Mouse (Mus musculus): Measurements from ENCODE around the gene Mvb12a. TPM values are rescaled to one million over a fixed set of nuclear protein-coding genes. Genes with fewer than 3 reads are reported as not detected.

Mvb12a gene
- polyA plus RNA-seq, 1 experiment = 38.3 TPM

- Histone ChIP-seq H3K4me3 (ENCODE audit: insufficient read depth, low read length) (no peak overlapping the region), H3K4me1 (ENCODE audit: control insufficient read depth, insufficient read depth, low read length) (peaks cover 5% of the 10 kb centered on the region), H3K27ac (ENCODE audit: insufficient read depth, low read length) (no peak overlapping the region)
- peak; percentile 14; the same call in 1 of the 2 replicates for TF ChIP-seq POLR2A (IDR thresholded peaks at IDR 0.05; ENCODE audit: low read depth, low read length)
- TF ChIP-seq CTCF (IDR thresholded peaks at IDR 0.05; ENCODE audit: borderline replicate concordance, insufficient read depth, low read length) = no peak
Observed at GRCm38 (mm10) chr8:71596798-71597197, 54.1 kb downstream of the Mvb12a start.

DNA sequence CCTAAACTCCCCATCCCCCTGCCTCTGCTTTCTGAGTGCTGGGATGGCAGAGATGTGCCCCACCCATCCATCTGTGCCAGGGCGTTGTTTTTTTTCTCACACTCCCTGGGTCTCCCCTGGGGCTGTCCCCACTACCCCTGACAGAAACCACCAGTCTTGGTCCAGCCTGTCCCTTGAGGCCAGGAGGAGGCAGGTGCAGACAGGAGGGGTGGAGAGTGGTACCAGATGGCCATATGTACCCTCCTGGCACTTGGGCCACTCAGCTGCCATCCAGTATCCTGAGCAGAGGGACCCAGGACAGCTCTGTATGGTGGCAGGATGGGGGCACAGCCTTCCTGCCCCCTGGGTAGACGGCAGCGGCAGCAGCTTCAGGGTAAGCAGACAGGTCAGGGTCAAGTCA is 54.7 kb downstream of the Mvb12a start, which contains the start of gene Fam129c:
Gene Fam129c, plus strand, starts transcription at position 198 of the 400 bp plus-strand sequence.
- H3K27ac ChIP-seq (ENCODE audit: insufficient read depth, low read length) = no peak within 1 kb of the TSS
- peaks cover 5% of the 10 kb centered on the region for H3K4me1 ChIP-seq (ENCODE audit: control insufficient read depth, insufficient read depth, low read length)
- H3K4me3 ChIP-seq (ENCODE audit: insufficient read depth, low read length) = no peak within 1 kb of the TSS
- no peak for TF ChIP-seq POLR2A (IDR thresholded peaks at IDR 0.05; ENCODE audit: low read depth, low read length)
- TF ChIP-seq CTCF (IDR thresholded peaks at IDR 0.05; ENCODE audit: borderline replicate concordance, insufficient read depth, low read length) = no peak

Other genes starting within 250 kb of the Mvb12a start
- gene Use1, start 176.1 kb upstream of the Mvb12a start, polyA plus RNA-seq (2011; ENCODE audit: insufficient read length, low read depth, missing spikeins) = 94.8 and 97.6 TPM in 2 replicates
- 2.3 and 3.2 TPM in 2 replicates for gene Ocel1, start 171.6 kb upstream of the Mvb12a start, polyA plus RNA-seq (2011; ENCODE audit: insufficient read length, low read depth, missing spikeins)
- 40.8 and 48.9 TPM in 2 replicates for gene Nr2f6, start 161.0 kb upstream of the Mvb12a start, polyA plus RNA-seq (2011; ENCODE audit: insufficient read length, low read depth, missing spikeins)
- not detected in 2 replicates for gene Ushbp1, start 147.1 kb upstream of the Mvb12a start, polyA plus RNA-seq (2011; ENCODE audit: insufficient read length, low read depth, missing spikeins)
- gene Babam1, start 146.1 kb upstream of the Mvb12a start, polyA plus RNA-seq (2011; ENCODE audit: insufficient read length, low read depth, missing spikeins) = 84.5 and 91.6 TPM in 2 replicates
- 3.9 and 5.7 TPM in 2 replicates for gene Ankle1, start 136.9 kb upstream of the Mvb12a start, polyA plus RNA-seq (2011; ENCODE audit: insufficient read length, low read depth, missing spikeins)
- 19.4 and 20.9 TPM in 2 replicates for gene Abhd8, start 79.3 kb upstream of the Mvb12a start, polyA plus RNA-seq (2011; ENCODE audit: insufficient read length, low read depth, missing spikeins)
- 36.9 and 50.5 TPM in 2 replicates for gene Mrpl34, start 78.0 kb upstream of the Mvb12a start, polyA plus RNA-seq (2011; ENCODE audit: insufficient read length, low read depth, missing spikeins)
- 63.1 and 70.4 TPM in 2 replicates for gene Dda1, start 73.7 kb upstream of the Mvb12a start, polyA plus RNA-seq (2011; ENCODE audit: insufficient read length, low read depth, missing spikeins)
- gene Ano8, start 57.0 kb upstream of the Mvb12a start, polyA plus RNA-seq (2011; ENCODE audit: insufficient read length, low read depth, missing spikeins) = 15.4 and 15.6 TPM in 2 replicates
- 10.5 and 12.5 TPM in 2 replicates for gene Gtpbp3, start 54.8 kb upstream of the Mvb12a start, polyA plus RNA-seq (2011; ENCODE audit: insufficient read length, low read depth, missing spikeins)
- gene Plvap, start 31.2 kb upstream of the Mvb12a start, polyA plus RNA-seq (2011; ENCODE audit: insufficient read length, low read depth, missing spikeins) = 0.33 and 0.44 TPM in 2 replicates
- not detected in 2 replicates for gene Ccdc194, start 17.2 kb upstream of the Mvb12a start, polyA plus RNA-seq (2011; ENCODE audit: insufficient read length, low read depth, missing spikeins)
- 102 and 107 TPM in 2 replicates for gene Bst2, start 5.5 kb upstream of the Mvb12a start, polyA plus RNA-seq (2011; ENCODE audit: insufficient read length, low read depth, missing spikeins)
- 0.32 TPM in 1 of 2 replicates, not detected in the other for gene Tmem221, start 15.9 kb downstream of the Mvb12a start, polyA plus RNA-seq (2011; ENCODE audit: insufficient read length, low read depth, missing spikeins)
- not detected in 2 replicates for gene Nxnl1, start 23.7 kb downstream of the Mvb12a start, polyA plus RNA-seq (2011; ENCODE audit: insufficient read length, low read depth, missing spikeins)
- 13.7 and 17.7 TPM in 2 replicates for gene Slc27a1, start 26.0 kb downstream of the Mvb12a start, polyA plus RNA-seq (2011; ENCODE audit: insufficient read length, low read depth, missing spikeins)
- 86.0 and 99.4 TPM in 2 replicates for gene Pgls, start 49.3 kb downstream of the Mvb12a start, polyA plus RNA-seq (2011; ENCODE audit: insufficient read length, low read depth, missing spikeins)
- 1.8 and 3.0 TPM in 2 replicates for gene Fam129c, start 54.7 kb downstream of the Mvb12a start, polyA plus RNA-seq (2011; ENCODE audit: insufficient read length, low read depth, missing spikeins)
- 147 and 163 TPM in 2 replicates for gene Colgalt1, start 68.1 kb downstream of the Mvb12a start, polyA plus RNA-seq (2011; ENCODE audit: insufficient read length, low read depth, missing spikeins)
- gene Unc13a, start 128.8 kb downstream of the Mvb12a start, polyA plus RNA-seq (2011; ENCODE audit: insufficient read length, low read depth, missing spikeins) = 1.9 and 2.6 TPM in 2 replicates
- gene Jak3, start 133.4 kb downstream of the Mvb12a start, polyA plus RNA-seq (2011; ENCODE audit: insufficient read length, low read depth, missing spikeins) = 5.0 and 6.1 TPM in 2 replicates
- 1.4 TPM in 1 of 2 replicates, not detected in the other for gene Insl3, start 146.3 kb downstream of the Mvb12a start, polyA plus RNA-seq (2011; ENCODE audit: insufficient read length, low read depth, missing spikeins)
- 0.67 and 1.1 TPM in 2 replicates for gene B3gnt3, start 158.9 kb downstream of the Mvb12a start, polyA plus RNA-seq (2011; ENCODE audit: insufficient read length, low read depth, missing spikeins)
- not detected in 2 replicates for gene Fcho1, start 182.8 kb downstream of the Mvb12a start, polyA plus RNA-seq (2011; ENCODE audit: insufficient read length, low read depth, missing spikeins)